Mouse (Mus musculus) stomach, postnatal 0 days (tissue): ENCODE results near the gene Tmem179b.
"Not testable (repeated sequence)": the region's sequence is repeated elsewhere in the genome, so short reads cannot be mapped to it uniquely, and the experiment has no call there.

Experiments
- CTCF ChIP-seq: IDR thresholded peaks from 2 replicates; pipeline ENCODE4 v1.5.1; 2016; ENCODE audit warnings: antibody characterized with exemption, low read depth, mild to moderate bottlenecking, moderate library complexity
- EP300 ChIP-seq: optimal IDR thresholded peaks from 2 replicates; pipeline ENCODE3; 2016; ENCODE audit warnings: antibody characterized with exemption

DNA sequence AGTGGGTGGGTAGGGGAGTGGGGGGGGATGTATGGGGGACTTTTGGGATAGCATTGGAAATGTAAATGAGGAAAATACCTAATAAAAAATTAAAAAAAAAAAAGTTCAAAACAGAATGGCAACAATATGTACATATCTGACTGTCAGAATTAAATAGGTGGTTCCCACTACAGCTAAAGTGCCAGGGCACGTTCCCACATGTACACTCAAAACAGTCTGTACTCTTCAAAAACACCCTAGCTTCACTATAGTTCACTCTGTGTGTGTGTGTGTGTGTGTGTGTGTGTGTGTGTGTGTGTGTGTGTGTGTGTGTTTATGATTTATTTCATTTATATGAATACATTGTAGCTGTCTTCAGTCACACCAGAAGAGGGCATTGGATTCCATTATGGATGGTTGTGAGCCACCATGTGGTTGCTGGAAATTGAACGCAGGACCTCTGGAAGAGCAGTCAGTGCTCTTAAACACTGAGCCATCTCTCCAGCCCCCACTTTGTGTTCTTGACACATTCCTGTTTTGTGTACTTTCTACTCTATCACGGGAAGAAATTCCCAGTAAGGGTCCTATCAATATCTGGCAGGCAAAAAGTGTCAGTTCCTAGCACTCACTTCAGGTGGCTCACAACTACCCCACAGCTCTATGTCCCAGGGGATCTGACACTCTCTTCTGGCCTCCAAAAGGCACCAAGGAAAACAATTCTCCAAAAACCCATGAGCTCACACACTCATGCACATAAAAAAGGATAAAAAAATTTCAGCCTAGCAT lies 45.8 kb downstream of the Tmem179b start:
- TF ChIP-seq CTCF, EP300: not testable (repeated sequence)
